Mouse (Mus musculus): ENCODE measurements at regions not wholly inside any gene's neighbourhood (a gene's known extent, or its start where the extent isn't known, plus 50 kb on each side); places are given as distances from the start of the nearest gene placed in this dataset.
A peak's percentile ranks its signal among the peaks of the same experiment; 100 is the strongest.

GRCm38 (mm10) chr2:172690931-172691651, 141.7 kb downstream of the Tfap2c start:
- intact Hi-C loops (cut with DNase I) = no loop called here
- DNase-seq (ENCODE audit: low spot score in 2 of 2) = no peak

GRCm38 (mm10) chr2:172698961-172699360, 149.6 kb downstream of the Tfap2c start:
- no peak for DNase-seq (ENCODE audit: low spot score in 2 of 2)
- intact Hi-C loops (cut with DNase I) = no loop called here

GRCm38 (mm10) chr2:172699654-172700053, 150.3 kb downstream of the Tfap2c start:
- DNase-seq (ENCODE audit: low spot score in 2 of 2) = no peak
- intact Hi-C loops (cut with DNase I) = no loop called here

GRCm38 (mm10) chr2:172710641-172711040, 161.2 kb downstream of the Tfap2c start:
- intact Hi-C loops (cut with DNase I) = no loop called here
- DNase-seq (ENCODE audit: low spot score in 2 of 2) = no peak

- DNase-seq (ENCODE audit: low spot score in 2 of 2) = no peak
- intact Hi-C loops (cut with DNase I) = loop anchor here (10.0 kb wide), 1 partner anchor 172 kb away; no protein-coding TSS in a partner anchor
These were observed 177.3 kb downstream of the Tfap2c start for GRCm38 (mm10) chr2:172726701-172727100.

- intact Hi-C loops (cut with DNase I) = loop anchor here (10.0 kb wide), 1 partner anchor 173 kb away; no protein-coding TSS in a partner anchor
- no peak for DNase-seq (ENCODE audit: low spot score in 2 of 2)
These were observed 178.2 kb downstream of the Tfap2c start for GRCm38 (mm10) chr2:172727576-172727975.

GRCm38 (mm10) chr2:172728240-172728821, 178.9 kb downstream of the Tfap2c start:
- intact Hi-C loops (cut with DNase I) = loop anchor here (10.0 kb wide), 1 partner anchor 174 kb away; no protein-coding TSS in a partner anchor
- peak in 1 of 2 experiments; percentile 10 for DNase-seq (ENCODE audit: low spot score in 2 of 2)

- intact Hi-C loops (cut with DNase I) = loop anchor here (10.0 kb wide), 1 partner anchor 174 kb away; no protein-coding TSS in a partner anchor
- DNase-seq (ENCODE audit: low spot score in 2 of 2) = no peak
These were observed 179.8 kb downstream of the Tfap2c start for GRCm38 (mm10) chr2:172729151-172729550.

- no peak for DNase-seq (ENCODE audit: low spot score in 2 of 2)
These were observed 180.3 kb downstream of the Tfap2c start for GRCm38 (mm10) chr2:172729741-172730140.

GRCm38 (mm10) chr2:172731408-172731807, 182.0 kb downstream of the Tfap2c start:
- intact Hi-C loops (cut with DNase I) = no loop called here

More at GRCm38 (mm10) chr2:172729741-172730140, 180.3 kb downstream of the Tfap2c start:
- intact Hi-C loops (cut with DNase I) = loop anchor here (10.0 kb wide), 1 partner anchor 175 kb away; no protein-coding TSS in a partner anchor

GRCm38 (mm10) chr2:172732453-172733210, 183.2 kb downstream of the Tfap2c start:
- no peak for DNase-seq (ENCODE audit: low spot score in 2 of 2)
- intact Hi-C loops (cut with DNase I) = no loop called here

More at GRCm38 (mm10) chr2:172731408-172731807, 182.0 kb downstream of the Tfap2c start:
- no peak for DNase-seq (ENCODE audit: low spot score in 2 of 2)

GRCm38 (mm10) chr2:172733403-172733995, 184.1 kb downstream of the Tfap2c start:
- intact Hi-C loops (cut with DNase I) = no loop called here
- DNase-seq (ENCODE audit: low spot score in 2 of 2) = no peak

- DNase-seq (ENCODE audit: low spot score in 2 of 2) = no peak
- intact Hi-C loops (cut with DNase I) = no loop called here
These were observed 186.2 kb downstream of the Tfap2c start for GRCm38 (mm10) chr2:172735621-172736020.

- intact Hi-C loops (cut with DNase I) = no loop called here
- no peak for DNase-seq (ENCODE audit: low spot score in 2 of 2)
These were observed 189.7 kb downstream of the Tfap2c start for GRCm38 (mm10) chr2:172739041-172739491.

GRCm38 (mm10) chr2:172739529-172739928, 190.1 kb downstream of the Tfap2c start:
- no peak for DNase-seq (ENCODE audit: low spot score in 2 of 2)
- intact Hi-C loops (cut with DNase I) = no loop called here

- DNase-seq (ENCODE audit: low spot score in 2 of 2) = no peak
- intact Hi-C loops (cut with DNase I) = loop anchor here (10.0 kb wide), 1 partner anchor 197 kb away; no protein-coding TSS in a partner anchor
These were observed 188.8 kb downstream of the Bmp7 start for GRCm38 (mm10) chr2:172751364-172751763.

- intact Hi-C loops (cut with DNase I) = loop anchor here (10.0 kb wide), 1 partner anchor 201 kb away; no protein-coding TSS in a partner anchor
- DNase-seq (ENCODE audit: low spot score in 2 of 2) = no peak
These were observed 184.2 kb downstream of the Bmp7 start for GRCm38 (mm10) chr2:172755686-172756471.

GRCm38 (mm10) chr2:172756472-172756860, 183.7 kb downstream of the Bmp7 start:
- intact Hi-C loops (cut with DNase I) = loop anchor here (10.0 kb wide), 1 partner anchor 202 kb away; no protein-coding TSS in a partner anchor
- peak; percentile 13 to 37 for DNase-seq (ENCODE audit: low spot score in 2 of 2)

- intact Hi-C loops (cut with DNase I) = loop anchor here (10.0 kb wide), 1 partner anchor 204 kb away; no protein-coding TSS in a partner anchor
- peak; percentile 23 to 41 for DNase-seq (ENCODE audit: low spot score in 2 of 2)
These were observed 181.6 kb downstream of the Bmp7 start for GRCm38 (mm10) chr2:172758497-172758896.
